Mouse (Mus musculus) hindbrain, embryonic 10.5 days (tissue): ENCODE measurements around the gene Otud5. TPM values are rescaled to one million over a fixed set of nuclear protein-coding genes. Genes with fewer than 3 reads are reported as not detected.
A peak's percentile ranks its signal among the peaks of the same experiment; 100 is the strongest.
"Not testable (repeated sequence)": the region's sequence is repeated elsewhere in the genome, so short reads cannot be mapped to it uniquely, and the experiment has no call there.

Experiments used
- DNase-seq: peaks from one replicate; pipeline ENCODE4 v3.0.0-alpha.2; 2017; ENCODE audit warnings: low spot score
- H3K27ac ChIP-seq: fragments of 300-500 bp; sonication (generic); 2 replicates; pipeline ENCODE4 v1.5.1; 2016; ENCODE audit warnings: mild to moderate bottlenecking, moderate library complexity
- H3K27me3 ChIP-seq: fragments of 300-500 bp; sonication (generic); 2 replicates; pipeline ENCODE4 v1.6.1; 2016; ENCODE audit warnings: mild to moderate bottlenecking; ENCODE audit not compliant: poor library complexity, insufficient read depth, severe bottlenecking
- H3K36me3 ChIP-seq: fragments of 300-500 bp; sonication (generic); 2 replicates; pipeline ENCODE4 v1.6.1; 2016; ENCODE audit warnings: mild to moderate bottlenecking, moderate library complexity
- H3K4me1 ChIP-seq: fragments of 300-500 bp; sonication (generic); replicated peaks from 2 replicates; pipeline ENCODE4 v1.6.1; 2016; ENCODE audit warnings: mild to moderate bottlenecking
- H3K4me3 ChIP-seq: fragments of 300-500 bp; sonication (generic); 2 replicates; pipeline ENCODE4 v1.5.1; 2016; ENCODE audit warnings: mild to moderate bottlenecking, moderate library complexity
- H3K9me3 ChIP-seq: fragments of 300-500 bp; sonication (generic); 2 replicates; pipeline ENCODE4 v1.6.1; 2016; ENCODE audit warnings: mild to moderate bottlenecking, moderate library complexity
- WGBS: fragments of 180-500 bp; shearing (Covaris S2); methylation state at CpG from one replicate; pipeline ENCODE4 v1.1.7; 2016; 5-methylcytosine and 5-hydroxymethylcytosine counted together
- polyA plus RNA-seq: library from polyadenylated mRNA; unstranded; fragments of >200 nt; fragmentation: Nextera tagmentation; extraction: Ambion mirVana; gene quantifications from 2 replicates; pipeline ENCODE4 v1.2.1, GENCODE M21; 2016

Otud5 gene
- polyA plus RNA-seq, result 43.8 and 55.9 TPM in 2 replicates

DNA sequence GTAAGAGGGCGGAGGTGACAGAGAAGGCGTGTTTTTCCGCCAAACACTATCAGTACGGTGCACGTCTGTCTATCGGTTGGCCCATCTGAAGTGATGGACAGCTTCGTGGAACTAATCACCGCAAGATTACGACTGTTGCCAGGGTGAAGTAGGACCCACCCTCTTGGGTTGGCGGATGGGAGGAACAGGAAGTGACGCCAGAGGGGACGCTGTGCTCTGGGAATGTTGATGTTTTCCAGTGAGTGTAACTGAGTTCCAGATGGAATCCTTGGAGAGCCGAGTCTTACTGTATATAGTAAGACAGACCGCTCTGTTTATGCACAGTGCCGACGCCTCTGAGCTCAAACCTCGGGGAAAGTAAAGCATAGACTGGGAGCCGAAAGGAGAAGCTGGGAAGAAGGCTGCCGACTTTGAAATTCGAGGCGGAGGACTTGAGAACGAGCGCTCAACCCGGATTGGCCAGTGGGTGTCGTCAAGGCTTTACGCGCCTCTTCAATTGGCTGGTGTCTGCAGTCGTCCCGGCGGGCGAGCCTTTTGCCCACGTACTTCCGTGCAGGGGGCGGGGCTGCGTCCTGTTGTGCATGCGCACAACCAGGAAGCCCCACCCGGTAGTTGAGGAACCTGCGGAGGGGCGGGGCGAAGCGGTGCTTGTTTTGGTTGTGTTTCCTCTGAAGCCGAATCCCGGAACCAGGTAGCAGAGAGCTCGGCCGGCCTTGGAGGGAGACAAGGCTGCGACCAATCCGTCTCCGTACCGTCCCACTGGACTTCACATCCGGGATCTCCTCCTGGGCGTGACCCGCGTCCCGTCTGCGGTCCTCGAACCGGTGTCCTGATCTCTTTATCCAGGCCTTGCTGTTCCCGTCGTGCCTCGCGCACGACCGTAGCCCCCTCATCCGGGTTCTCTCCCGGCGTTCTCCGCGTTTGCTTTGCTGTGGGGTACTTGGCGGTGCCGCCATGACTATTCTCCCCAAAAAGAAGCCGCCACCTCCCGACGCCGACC lies at the start of gene Otud5:
Gene Otud5, plus strand, starts transcription at position 202 of the 1,000 bp plus-strand sequence.
- peak within 1 kb of the TSS; percentile 88 for H3K27ac ChIP-seq
- peaks cover 15% of the 10 kb centered on the region for H3K4me1 ChIP-seq
- DNase-seq, result peak; percentile 94
- H3K4me3 ChIP-seq, result peak within 1 kb of the TSS; percentile 82
- peaks cover 5% of the 10 kb centered on the region for H3K36me3 ChIP-seq
- H3K27me3 ChIP-seq, result no peaks in the 10 kb centered on the region
- WGBS, result 18% methylated on average over 74 of the region's 74 CpGs
- peaks cover 8% of the 10 kb centered on the region for H3K9me3 ChIP-seq

DNA sequence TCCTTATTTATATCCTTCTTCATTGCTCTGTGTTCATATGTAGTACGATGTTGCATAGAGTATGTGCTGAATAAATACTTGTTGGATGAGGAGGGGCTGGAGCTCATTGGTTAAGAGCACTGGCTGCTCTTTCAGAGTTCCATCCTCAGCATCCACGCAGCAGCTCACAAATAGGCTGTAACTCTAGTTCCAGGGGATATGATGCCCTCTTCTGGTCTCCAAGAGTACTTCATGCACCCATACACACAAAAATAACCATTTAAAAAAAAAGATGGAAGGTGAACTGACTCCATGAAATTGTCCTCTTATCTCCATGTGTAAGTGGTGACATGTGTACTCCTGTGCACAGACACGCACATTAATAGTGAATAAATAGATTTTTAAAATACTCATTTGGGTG lies 47.8 kb upstream of the Otud5 start:
- DNase-seq, result no peak
- Histone ChIP-seq H3K27ac (no peak overlapping the region), H3K4me1 (peaks cover 10% of the 10 kb centered on the region), H3K4me3 (no peak overlapping the region), H3K36me3 (peaks cover 6% of the 10 kb centered on the region), H3K9me3 (no peaks in the 10 kb centered on the region), H3K27me3 (no peaks in the 10 kb centered on the region)
- WGBS, result 48% methylated on average over 3 of the region's 3 CpGs

DNA sequence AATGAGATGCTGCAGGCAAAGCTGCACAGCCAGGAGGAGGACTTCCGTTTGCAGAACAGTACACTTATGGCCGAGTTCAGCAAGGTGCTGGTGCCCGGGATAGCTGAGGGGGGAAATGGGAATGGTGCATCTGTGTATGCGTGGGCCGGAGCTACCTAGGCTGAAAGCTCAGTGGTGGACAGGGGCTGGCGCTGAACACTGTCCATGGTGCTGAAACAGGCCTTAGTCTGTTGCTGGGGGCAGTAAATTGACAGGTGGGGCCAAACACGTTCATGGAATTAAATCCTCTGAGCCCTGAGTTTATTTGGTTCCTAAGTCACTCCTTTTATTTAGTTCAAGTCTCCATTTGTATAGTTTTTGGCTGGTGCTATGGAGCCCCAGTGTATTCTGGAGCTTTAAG lies 46.1 kb upstream of the Otud5 start:
- Histone ChIP-seq H3K27ac (no peak overlapping the region), H3K4me1 (peaks cover 10% of the 10 kb centered on the region), H3K36me3 (peaks cover 16% of the 10 kb centered on the region), H3K4me3 (no peak overlapping the region), H3K27me3 (no peaks in the 10 kb centered on the region), H3K9me3 (no peaks in the 10 kb centered on the region; the same call in 1 of the 2 replicates)
- DNase-seq, result peak; percentile 18
- WGBS, result 33% methylated on average over 7 of the region's 7 CpGs

GRCm38 (mm10) chrX:7797327-7797726 lies 43.8 kb upstream of the Otud5 start:
- Histone ChIP-seq H3K4me3 (no peak overlapping the region), H3K27ac (no peak overlapping the region), H3K4me1 (no peaks in the 10 kb centered on the region), H3K27me3 (no peaks in the 10 kb centered on the region), H3K36me3 (peaks cover 37% of the 10 kb centered on the region), H3K9me3 (no peaks in the 10 kb centered on the region; the same call in 1 of the 2 replicates)
- no peak for DNase-seq
- 83% methylated on average over 3 of the region's 3 CpGs for WGBS

DNA sequence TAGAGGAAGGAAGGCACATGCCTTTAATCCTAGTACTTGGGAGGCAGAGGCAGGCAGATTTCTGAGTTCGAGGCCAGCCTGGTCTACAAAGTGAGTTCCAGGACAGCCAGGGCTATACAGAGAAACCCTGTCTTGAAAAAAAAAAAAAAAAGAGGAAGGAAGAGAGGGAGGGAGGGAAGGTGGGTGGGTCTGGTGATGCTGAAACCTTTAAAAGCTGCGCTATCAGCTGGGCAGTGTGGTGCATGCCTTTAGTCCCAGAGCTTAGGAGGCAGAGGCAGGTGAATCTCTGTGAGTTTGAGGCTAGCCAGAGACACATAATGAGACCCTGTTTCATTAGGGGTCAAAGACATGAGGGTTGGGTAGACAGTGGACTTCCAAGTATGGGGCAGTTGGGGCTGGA lies 39.0 kb upstream of the Otud5 start:
- H3K36me3 ChIP-seq, result peaks cover 70% of the 10 kb centered on the region
- H3K27me3 ChIP-seq, H3K9me3 ChIP-seq, H3K4me3 ChIP-seq, DNase-seq, H3K4me1 ChIP-seq, H3K27ac ChIP-seq: not testable (repeated sequence)
- WGBS, result 90% methylated on average over 2 of the region's 2 CpGs

GRCm38 (mm10) chrX:7815016-7815415 lies 26.1 kb upstream of the Otud5 start:
- 53% methylated on average over 8 of the region's 8 CpGs for WGBS
- H3K27ac ChIP-seq, H3K4me1 ChIP-seq, DNase-seq, H3K27me3 ChIP-seq, H3K4me3 ChIP-seq, H3K9me3 ChIP-seq: not testable (repeated sequence)
- H3K36me3 ChIP-seq, result peaks cover 89% of the 10 kb centered on the region

DNA sequence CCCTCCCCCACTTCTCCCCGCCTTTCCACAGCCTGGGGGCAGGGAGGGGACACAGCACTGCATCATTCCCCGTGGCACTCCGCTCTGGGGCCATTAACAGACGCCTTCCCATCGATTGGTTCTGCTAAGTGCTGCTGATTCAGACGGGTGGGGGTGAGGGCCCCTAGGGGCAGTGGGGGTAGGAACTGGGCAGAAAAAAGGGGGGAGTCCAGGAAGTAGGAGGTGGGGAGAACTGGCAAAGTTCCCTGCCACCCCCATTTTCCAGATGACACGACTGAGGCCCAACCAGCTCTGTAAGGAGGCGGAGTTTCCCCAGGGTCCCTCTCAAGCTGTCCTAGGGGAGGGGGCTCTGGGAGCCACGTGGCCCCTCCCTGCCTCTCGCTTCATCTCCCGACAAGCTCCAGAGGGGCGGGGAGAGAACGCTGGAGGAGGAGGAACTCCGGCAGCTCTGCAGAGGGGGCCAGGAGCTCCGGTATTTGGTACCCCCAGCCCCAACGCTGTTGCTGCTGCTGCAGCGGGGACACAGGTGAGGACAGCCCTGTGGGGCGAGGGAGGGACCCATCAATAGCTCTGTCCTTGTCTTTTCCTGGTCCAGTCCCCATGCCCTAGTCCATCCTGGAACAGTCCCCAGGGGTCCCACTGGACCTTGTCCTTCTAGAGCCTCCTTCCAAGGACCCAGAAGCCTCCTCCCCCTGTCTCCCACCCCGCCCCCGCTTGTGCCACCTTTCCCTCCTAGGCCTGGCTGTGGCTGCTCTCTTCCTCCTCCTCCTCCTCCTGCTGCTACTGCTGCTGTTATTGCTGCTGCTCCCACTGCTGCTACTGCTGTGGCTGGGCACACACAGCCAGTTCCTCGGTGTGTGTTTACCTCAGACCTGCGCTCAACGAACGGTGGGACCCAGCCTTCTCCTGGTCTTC lies 19.0 kb upstream of the Otud5 start, which contains the start of gene Kcnd1:
Gene Kcnd1, plus strand, starts transcription at position 425 of the 915 bp plus-strand sequence.
- Histone ChIP-seq H3K9me3 (peaks cover 16% of the 10 kb centered on the region; the same call in 1 of the 2 replicates), H3K4me1 (peaks cover 14% of the 10 kb centered on the region), H3K4me3 (peak within 1 kb of the TSS; percentile 43), H3K27me3 (no peaks in the 10 kb centered on the region), H3K36me3 (peaks cover 28% of the 10 kb centered on the region), H3K27ac (peak within 1 kb of the TSS; percentile 40)
- 22% methylated on average over 24 of the region's 24 CpGs for WGBS
- DNase-seq, result peak; percentile 9

DNA sequence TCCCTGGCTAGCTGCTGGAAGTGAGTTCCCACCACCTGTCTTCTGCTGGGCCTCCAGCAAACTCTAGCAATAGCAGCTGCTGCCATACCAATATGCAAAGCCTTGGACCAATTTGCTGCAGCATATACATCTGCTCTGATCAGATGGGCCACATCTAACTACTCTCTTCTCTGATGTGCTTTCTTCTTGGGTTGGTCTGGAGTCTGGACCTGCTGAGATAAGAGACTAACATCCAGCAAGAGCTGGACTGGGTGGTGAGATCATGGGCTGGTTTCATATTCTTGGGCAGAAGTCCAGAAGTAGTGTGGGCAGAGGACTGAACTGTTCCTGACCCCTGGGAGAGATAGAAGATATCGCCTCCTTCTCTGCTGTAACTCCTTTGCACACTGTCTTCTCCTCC lies 4.0 kb upstream of the Otud5 start:
- Histone ChIP-seq H3K27ac (no peak overlapping the region), H3K4me3 (no peak overlapping the region), H3K4me1 (no peaks in the 10 kb centered on the region), H3K27me3 (no peaks in the 10 kb centered on the region), H3K36me3 (no peaks in the 10 kb centered on the region), H3K9me3 (peaks cover 4% of the 10 kb centered on the region)
- WGBS, result 74% methylated on average over 1 of the region's 1 CpGs
- DNase-seq, result no peak

DNA sequence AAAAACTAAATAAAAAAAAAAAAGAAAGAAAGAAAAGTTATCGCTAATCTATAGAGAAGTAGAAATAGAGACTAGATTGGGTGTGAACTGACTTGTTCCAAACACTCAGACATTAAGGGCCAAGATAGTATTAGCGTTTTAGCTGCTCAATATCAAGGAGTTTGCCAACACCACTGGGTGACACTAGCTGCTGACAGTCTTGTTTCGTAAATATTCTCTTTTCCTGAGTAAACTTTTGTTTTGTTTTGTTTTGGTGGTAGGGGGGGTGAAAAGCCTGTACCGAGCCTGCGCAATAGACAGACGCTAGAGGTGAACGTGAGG lies 362 bp upstream of the Otud5 start:
- peak overlapping the region; percentile 53; the same call in 1 of the 2 replicates for H3K27ac ChIP-seq
- peak overlapping the region; percentile 82 for H3K4me3 ChIP-seq
- 12% methylated on average over 7 of the region's 7 CpGs for WGBS
- no peak for DNase-seq
- H3K36me3 ChIP-seq, result peaks cover 5% of the 10 kb centered on the region
- H3K27me3 ChIP-seq, result no peaks in the 10 kb centered on the region
- peaks cover 8% of the 10 kb centered on the region for H3K9me3 ChIP-seq
- peaks cover 15% of the 10 kb centered on the region for H3K4me1 ChIP-seq

DNA sequence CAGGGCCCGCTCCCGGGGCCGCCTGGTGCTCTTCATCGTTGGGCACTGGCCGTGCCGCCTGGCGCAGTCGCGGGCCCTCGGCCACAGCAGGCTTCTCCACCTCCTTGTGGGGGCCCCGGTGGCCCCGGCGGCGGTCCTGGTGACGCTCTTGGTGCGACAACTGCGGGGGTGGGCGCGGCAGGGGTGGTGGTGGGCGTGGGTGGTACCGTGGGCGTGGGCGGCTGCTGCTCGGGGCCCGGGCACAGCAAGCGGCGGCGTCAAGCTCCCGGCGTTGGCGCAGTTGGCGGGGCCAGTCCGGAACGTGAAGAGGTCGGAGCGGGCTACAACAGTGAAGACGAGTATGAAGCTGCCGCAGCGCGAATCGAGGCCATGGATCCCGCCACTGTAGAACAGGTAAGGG lies 1.2 kb downstream of the Otud5 start:
- Histone ChIP-seq H3K9me3 (peaks cover 8% of the 10 kb centered on the region), H3K27ac (peak overlapping the region; percentile 88), H3K36me3 (peaks cover 5% of the 10 kb centered on the region), H3K4me1 (peaks cover 15% of the 10 kb centered on the region), H3K4me3 (peak overlapping the region; percentile 82), H3K27me3 (no peaks in the 10 kb centered on the region)
- DNase-seq, result peak; percentile 7
- 30% methylated on average over 42 of the region's 42 CpGs for WGBS

DNA sequence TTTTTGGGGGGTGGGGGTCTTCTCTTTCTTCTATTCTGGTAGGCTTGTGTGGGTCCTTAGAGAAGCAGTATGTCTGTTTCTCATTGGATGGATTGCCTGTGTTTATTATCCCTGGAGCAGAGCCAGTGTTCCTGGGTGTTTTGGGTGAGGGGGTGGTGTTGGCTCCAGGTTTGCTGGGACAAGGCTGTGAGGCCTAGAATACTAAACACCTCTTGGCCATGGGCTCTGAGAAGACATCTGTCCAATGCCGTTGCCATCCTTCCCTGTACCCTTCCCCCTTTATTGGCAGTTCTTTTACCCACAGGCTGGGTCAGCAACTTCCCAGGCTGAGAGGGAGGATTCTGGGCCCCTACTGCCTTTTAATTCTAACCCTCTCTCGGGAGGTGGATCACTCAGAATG lies 6.7 kb downstream of the Otud5 start:
- no peaks in the 10 kb centered on the region for H3K27me3 ChIP-seq
- no peak overlapping the region for H3K4me3 ChIP-seq
- H3K4me1 ChIP-seq, result peaks cover 12% of the 10 kb centered on the region
- no peak for DNase-seq
- H3K36me3 ChIP-seq, result peaks cover 29% of the 10 kb centered on the region
- no peak overlapping the region for H3K27ac ChIP-seq
- WGBS, result 76% methylated on average over 2 of the region's 2 CpGs
- no peaks in the 10 kb centered on the region for H3K9me3 ChIP-seq

GRCm38 (mm10) chrX:7854578-7854977 lies 13.4 kb downstream of the Otud5 start:
- Histone ChIP-seq H3K27ac (no peak overlapping the region), H3K4me3 (no peak overlapping the region), H3K27me3 (no peaks in the 10 kb centered on the region), H3K36me3 (peaks cover 51% of the 10 kb centered on the region), H3K9me3 (no peaks in the 10 kb centered on the region), H3K4me1 (no peaks in the 10 kb centered on the region)
- no peak for DNase-seq
- WGBS, result 56% methylated on average over 2 of the region's 2 CpGs
